Mouse (Mus musculus): ENCODE measurements around the gene 1700029I15Rik.

1700029I15Rik gene

DNA sequence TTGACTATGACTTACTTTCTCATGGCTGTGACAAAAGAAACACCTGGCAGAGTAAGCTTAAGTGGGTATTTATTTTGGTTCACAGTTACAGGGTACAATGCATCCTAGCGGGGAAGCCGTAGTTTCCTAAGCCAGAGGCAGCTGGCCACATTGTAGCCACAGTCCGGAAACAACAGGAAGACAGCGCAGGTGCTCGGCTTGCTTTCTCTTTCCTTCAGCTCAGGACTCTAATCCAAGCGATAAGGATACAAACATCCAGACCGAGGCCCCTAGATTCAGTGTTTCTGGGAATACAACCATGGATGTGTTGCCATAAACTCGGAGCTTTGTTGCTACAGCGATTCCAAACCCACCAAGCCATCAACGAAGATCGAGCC, 8.9 kb upstream of the 1700029I15Rik start:
- DNase-seq (ENCODE audit: low spot score in 2 of 2) = no peak

DNA sequence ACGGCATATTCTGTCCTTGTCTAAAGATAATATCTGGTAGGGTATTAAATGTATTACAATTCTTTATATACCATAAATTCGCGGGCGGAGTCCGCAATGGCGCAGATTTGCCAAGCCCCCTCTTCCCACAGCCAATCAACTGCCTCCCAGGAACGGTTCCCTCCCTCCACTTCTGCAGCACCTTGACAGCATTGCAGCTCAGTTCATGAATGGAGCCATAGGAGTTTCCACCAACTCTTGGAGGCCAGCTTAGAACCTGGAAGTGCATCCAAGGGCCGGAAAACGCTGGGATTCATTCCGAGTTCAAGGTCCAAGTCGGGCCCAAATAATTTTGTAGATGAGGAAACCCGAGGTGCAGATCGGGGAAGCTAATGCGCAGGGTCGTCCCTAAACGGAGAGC, 7.8 kb upstream of the 1700029I15Rik start, which contains the start of the genes Pex16 and Large2:
Gene Pex16, plus strand, starts transcription at position 163 of the 400 bp plus-strand sequence.
Gene Large2, minus strand, starts transcription at position 356 of the 400 bp plus-strand sequence.
- peak in 1 of 2 experiments; percentile 44 for DNase-seq (ENCODE audit: low spot score in 2 of 2)

DNA sequence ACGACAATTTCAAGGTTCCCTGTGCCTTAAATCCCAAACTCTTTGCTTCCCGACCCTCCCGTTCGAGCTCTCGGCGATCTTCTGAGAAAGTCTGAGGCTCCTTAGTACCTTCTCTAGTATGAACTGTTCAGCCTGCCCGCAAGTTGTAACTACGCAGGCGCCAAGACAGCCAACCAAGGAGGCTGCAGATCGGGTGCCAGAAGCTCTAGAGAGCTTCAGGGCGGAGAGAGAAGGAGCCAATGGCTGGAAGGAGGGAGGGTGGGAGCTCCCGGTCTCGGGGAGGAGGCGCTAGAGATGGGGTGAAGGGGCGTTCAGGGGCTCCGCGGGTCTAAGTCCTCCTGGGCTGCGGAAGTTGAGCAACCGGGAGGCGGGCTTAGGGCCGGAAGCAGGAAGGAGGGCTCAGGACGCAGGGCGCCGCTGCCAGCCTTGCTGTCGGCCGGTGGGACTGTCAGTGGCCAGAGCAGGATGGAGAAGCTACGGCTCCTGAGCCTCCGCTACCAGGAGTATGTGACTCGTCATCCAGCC, 7.2 kb upstream of the 1700029I15Rik start:
- DNase-seq (ENCODE audit: low spot score in 2 of 2) = peak; percentile 91 to 94

DNA sequence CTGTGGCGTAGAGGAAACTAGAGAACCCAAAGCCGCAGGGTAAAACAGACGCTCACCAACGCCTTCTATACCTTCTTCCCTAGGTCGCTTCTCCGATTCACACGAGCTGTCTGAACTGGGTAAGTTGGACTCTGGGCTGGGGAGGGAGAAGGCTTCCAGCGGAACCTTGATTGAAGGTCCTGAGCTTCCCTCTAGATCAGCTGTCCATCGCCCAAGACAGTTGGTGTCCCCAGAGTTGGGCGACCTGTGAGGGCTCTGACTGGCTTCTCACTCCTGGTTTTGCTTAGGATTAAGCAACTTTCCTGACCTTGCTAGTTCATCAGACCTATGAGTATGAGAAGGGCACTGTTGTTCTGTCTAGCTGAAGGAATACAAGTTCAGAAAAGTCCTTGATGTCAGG, 6.5 kb upstream of the 1700029I15Rik start:
- DNase-seq (ENCODE audit: low spot score in 2 of 2) = no peak

DNA sequence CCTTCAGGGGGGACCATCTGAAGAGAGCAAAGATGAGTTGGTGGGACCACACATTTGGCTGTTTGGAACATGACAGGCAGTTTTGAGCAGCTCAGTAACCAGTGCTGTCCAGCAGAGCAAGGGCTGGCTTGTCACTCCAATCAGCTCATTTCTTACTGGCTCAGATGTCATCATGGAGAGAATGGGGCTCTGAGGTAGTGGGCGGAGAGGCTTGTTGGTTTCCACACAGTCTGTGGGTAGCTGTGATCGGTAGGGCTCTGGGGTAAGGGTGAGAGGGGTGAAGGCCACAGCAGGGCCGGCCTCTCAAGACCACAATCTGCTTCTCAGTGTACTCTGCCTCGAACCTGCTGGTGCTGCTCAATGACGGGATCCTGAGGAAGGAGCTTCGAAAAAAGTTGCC, 6.0 kb upstream of the 1700029I15Rik start:
- no peak for DNase-seq (ENCODE audit: low spot score in 2 of 2)

DNA sequence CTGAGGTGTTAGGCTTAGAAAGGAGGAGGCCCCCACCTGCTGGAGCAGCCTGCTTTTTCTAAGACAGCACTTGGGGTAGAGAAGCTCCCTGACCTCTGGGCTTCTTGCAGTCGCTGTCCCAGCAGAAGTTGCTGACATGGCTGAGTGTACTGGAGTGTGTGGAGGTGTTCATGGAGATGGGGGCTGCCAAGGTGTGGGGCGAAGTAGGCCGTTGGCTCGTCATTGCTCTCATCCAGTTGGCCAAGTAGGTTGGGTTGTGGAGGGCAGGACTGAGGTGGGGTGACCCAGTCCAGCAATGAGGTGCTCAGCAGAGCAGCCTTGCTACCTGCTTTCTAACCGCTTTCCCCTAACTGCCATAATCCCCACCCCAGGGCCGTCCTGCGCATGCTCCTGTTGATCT, 5.0 kb upstream of the 1700029I15Rik start:
- DNase-seq (ENCODE audit: low spot score in 2 of 2) = no peak

DNA sequence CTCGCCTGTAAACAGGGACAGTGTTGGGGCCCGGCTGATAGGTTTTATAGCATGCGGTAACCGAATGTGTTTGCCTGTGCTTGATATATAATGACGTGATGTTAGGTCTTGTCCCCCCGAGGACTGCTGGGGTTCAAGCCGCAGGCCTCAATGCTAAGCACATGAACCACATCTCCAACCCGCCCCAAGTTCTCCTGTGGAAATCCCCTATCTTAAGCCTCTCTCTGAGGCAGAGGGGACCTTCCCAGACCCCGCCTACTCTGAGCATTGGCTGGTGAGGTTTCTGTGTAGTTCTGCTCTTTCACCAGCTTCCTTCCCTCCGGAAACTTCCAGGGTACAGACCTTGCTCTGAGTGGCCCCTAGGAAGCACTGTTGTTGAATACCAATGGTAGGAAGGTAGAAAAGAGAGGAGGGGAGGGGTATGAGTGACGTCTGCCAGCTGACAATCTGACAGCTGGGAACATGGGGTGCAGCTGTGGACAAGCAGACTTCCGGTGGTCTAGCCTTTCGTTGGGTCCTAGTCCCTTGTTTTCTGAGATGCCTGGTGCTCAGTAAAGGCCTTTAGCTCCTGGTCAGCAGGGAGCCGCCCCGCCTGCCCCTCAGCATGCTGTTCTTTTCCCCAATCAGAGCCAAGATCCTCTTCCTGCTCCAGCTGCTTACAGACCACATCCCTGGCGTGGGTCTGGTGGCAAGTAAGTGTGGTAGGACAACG, 2.4 kb upstream of the 1700029I15Rik start:
- no peak for DNase-seq (ENCODE audit: low spot score in 2 of 2)

DNA sequence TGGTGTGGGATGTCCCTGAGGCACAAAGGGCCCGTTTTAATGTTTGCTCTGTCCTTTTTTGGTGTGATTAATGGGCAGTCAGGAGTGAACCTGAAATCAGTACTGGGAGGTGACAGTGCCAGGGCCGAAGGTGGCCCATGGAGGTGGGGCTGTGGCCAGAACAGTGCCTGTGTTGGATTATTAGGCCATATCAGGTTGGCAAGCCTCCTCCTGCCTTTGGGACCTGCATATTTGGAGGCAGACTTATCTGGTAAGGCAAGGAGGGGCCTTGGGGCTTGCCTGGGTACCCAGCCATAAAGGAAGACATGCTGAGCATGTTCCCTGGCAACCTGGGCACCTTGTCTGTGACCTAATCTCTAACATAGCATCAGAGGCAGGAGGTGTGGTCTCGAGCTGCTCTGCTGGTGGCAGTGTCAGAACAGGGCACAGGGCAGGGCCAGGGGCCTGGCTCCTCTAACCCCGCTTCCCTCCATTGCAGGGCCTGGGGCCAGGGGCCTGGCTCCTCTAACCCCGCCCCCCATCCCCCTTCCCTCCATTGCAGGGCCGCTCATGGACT, 1.8 kb upstream of the 1700029I15Rik start:
- no peak for DNase-seq (ENCODE audit: low spot score in 2 of 2)

DNA sequence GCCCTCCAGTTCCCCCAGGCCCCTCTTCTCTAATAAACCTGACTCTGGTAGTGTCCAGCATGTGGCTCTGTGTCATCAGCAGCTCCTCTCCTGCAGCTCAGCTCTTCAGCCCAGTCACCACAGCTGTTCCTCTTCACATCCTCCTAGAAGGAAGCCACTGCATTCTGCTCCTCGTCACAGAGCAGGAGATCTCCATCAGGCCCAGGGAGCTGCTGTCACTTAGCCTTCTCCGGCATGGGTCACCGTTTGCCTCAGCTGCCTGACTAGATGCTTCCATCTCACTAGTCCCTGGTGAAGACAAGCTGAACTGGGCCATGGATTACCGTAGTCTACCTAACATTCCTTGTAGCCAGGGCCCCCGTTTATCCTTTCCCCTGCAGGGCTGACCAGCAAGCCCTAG, 1.2 kb upstream of the 1700029I15Rik start:
- no peak for DNase-seq (ENCODE audit: low spot score in 2 of 2)

DNA sequence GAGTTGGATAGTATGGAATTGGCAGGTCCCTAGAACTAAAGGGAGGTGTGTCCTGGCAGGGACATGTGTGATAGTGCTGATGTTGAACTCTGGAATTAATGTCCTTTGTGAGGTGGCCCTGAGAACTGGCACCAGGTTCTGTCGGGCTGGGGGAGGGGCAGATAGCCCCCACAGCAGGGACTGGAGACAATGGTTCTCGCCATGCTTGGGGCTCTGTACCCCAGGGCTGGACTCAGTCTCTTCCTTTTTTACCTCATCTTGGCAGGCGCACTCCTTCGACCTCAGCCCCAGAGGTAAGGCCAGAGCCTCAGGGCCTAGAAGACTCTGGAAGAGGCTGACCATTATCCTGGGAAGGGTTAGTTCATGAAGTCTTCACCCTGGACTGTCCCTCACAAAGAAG, 421 bp downstream of the 1700029I15Rik start:
- no peak for DNase-seq (ENCODE audit: low spot score in 2 of 2)

DNA sequence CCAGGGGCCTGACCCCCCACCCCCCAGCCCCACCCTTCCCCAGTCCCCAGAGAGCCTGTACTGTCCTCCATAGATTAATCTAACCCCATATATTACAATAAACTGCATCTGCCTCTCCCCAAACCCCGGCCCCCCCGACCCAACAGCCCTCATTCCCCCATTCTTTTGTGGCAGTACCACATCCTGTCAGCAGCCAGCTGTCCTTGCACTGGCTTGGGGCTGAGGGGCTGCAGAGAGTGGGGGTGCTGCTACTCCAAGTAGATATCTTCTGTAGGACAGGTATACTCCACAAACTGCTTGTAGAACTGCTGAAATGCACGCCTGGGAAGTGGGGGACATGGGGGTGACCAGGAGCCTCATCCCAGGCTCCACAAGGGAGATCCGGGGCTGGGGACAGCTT, 1.8 kb downstream of the 1700029I15Rik start:
- DNase-seq (ENCODE audit: low spot score in 2 of 2) = no peak

DNA sequence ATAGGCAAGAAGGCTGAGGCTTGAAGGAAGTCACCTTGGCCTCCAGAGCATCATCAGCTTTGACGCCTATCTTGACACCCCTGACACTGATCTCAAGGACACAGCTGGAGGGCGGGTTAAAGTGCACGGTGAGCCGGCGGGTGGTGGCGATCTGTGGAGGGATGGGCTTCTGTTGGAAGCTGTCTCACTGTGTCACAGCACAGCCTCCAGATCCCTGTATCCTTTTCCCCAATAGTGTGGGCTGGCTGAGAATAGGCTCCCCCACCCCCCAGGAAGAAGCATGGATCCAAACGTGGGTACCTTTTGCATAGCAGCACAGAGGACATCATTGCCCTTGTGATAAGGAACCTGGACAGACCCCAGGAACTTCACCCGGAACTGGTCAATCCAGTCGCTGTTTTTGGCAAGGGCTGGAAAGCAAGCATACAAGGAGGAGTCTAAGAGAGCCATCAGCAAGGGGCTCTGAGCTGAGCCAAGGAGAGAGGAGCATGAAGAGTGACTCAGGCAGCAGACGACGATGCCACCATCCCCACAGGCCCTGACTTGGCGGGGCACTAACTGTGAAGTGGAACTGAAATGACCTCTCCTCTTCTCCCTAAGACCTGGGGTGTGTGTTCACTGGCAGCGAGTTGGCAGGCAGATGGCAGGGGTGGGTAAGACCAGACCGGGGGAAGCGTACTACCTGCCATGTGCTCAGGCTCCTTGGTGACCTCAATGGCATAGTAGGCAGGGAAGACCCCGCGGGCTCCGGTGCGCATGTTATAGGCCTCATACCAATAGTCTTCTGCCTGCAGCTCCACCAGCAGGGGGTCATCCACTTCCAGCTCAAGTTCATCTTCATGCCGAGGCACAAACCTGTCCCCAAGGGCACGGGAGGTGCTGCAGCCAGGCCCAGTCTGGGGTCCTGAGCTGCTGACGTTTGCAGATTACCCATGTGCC, 3.0 kb downstream of the 1700029I15Rik start:
- no peak for DNase-seq (ENCODE audit: low spot score in 2 of 2)

DNA sequence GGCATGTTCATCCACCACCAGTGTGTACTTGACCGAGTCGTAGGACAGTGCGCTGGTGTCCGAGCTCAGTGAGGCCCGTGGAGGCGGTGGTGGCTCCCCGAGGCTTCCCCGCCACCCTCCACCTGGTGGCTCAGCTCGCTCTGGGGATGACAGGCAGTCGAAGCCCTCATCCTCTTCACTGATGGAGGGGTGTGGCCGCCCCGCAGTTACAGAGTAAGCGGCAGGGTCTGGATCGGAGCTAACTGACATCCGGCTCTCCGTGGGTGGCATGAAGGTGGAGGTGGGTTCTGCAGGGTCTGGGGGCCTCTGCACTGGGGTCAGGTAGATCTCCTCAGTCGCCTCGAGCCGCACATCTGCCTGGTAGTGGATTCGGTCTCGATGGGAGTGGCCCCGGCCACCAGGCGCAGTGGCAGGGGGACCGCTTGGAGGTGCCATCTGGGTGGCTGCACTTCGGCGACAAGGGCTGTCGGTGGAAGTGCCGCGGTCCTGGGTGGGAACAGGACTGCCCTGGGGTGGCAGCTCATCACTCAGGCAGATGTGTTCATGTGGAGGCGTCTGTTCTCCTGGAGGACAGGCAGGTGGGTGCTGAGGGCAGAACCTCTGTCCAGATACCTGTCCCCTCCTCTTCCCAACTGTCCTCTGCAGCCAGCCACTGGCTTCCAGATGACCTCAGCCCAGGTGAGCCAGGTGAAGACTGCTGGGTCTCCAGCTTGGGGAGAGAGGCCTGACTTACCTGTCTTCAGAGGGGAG, 4.7 kb downstream of the 1700029I15Rik start:
- DNase-seq (ENCODE audit: low spot score in 2 of 2) = no peak

DNA sequence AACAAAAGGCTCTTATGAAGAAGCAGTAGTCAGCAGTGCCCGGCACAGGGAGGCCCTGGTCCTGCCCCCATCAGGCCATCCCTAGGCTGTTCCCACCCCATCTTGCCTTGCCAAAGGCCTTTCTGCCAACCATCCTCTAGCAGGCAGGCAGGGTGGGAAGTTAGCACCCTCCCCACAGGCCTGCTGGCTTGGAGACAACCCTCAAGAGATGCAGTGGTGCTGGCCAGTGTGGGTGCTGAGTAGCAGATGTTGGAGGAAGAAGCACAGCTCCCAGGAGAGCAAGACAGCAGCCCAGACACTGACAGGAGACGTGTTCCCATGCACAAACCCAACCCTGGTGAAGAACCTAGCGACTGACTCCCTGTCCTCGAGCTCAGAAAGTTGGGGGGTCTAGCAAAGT, 5.3 kb downstream of the 1700029I15Rik start:
- no peak for DNase-seq (ENCODE audit: low spot score in 2 of 2)

DNA sequence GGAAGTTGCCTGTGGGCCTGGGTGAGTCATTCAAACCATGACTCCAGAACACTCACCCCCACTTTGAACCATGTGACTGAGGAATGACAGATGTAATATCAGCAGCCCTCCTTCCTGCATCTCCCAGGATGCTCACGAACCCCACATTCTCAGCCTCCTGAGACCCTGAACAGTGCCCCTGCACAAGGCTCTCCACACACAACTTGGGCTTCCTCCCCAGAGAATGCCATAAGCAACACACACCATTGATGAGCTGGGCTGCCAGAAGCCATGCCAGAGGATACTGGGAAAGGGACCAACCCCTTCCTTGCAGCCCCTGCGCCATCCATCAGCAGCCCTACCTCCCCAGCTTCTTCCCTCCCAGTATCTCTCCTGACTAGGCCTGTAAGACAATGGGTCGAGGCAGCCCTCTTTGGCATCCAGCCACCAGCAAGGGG, 5.8 kb downstream of the 1700029I15Rik start:
- DNase-seq (ENCODE audit: low spot score in 2 of 2) = no peak

DNA sequence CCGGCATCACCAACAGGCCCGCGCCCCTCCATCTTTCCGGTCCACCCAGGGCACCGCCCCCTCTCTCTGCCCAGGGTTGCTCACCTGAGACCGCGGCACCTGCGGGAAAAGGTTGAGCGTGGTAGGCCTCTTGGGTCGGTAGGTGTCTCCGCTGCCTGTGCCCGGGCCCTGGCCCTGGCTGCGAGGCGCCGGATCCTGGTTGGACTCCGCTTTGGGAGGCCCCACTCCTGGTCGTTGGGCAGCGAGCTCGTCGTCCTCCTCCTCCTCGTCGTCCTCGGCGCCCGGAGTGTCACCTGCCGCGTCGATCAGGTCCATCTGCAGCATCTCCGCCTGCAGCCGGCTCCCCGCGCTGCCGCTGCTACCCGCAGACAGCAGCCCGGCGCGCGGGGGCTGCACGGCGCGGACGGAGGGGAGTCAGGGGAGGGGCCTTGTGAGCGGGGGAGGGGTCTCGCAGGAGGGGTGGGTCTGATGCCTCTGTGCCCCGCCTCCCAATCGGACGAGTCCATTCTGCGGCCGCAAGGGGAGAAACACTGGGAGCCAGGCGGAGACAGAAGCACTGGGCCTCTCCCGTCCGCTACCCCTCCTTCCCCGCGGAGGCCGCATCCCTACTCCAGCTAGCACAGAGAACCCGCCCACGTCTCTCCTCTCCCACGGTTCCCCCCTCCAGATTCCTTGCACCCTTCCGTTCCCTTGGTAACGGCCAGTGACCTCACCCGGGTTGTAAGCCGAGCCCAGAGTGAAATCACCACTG, 6.7 kb downstream of the 1700029I15Rik start:
- peak in 1 of 2 experiments; percentile 32 for DNase-seq (ENCODE audit: low spot score in 2 of 2)

DNA sequence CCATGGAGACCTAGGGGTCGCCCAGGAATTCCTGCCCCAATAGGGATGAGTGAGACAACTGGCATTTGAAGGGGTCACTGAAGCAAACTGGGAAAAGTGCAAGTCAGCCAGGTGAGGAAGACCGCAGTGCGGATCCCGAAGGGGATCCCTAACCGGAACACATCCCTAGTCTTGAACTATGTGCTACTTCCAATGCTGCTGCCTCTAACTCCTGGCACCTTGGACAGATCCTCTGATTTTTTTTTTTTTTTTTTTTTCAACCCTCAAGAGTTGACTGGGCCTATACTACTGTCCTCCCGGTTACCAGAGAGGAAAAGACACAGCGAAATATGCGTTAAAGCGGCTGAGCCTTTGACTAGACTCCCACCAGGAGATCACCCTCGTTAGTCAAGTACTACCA, 7.3 kb downstream of the 1700029I15Rik start:
- no peak for DNase-seq (ENCODE audit: low spot score in 2 of 2)

DNA sequence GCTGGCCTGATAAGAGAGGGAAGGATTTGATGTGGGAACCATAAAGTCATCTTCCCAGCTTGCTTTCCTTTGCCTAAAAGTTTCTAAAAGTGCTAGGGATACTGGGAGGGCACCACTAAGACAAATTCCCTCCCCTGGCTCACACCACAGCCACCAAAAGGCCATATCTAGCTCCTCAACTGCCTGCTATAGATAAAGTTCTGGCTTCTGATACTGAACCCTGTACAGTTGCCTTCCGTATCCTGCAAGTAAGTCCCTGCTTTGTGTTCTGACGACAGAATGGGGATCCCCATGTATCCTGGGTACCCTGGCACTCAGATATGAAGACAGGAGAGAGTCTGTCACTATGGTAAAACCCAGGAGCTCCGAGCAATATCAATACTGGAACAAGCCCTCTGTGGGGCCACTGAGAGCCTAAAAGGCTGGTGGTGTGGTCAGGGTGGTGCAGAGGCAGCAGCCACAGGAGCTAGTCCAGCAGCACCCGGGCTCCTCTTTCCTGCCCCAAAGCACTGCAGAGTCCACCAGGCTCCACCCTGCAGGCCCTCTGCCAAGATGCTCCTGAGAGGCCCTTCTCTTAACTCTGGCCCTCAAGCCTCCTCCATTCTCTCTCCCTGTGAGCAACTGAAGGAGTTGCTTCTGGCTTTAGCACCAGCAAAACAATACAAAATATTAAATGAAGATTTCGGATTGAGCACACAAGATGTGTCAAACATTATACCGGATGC, 8.0 kb downstream of the 1700029I15Rik start:
- no peak for DNase-seq (ENCODE audit: low spot score in 2 of 2)

DNA sequence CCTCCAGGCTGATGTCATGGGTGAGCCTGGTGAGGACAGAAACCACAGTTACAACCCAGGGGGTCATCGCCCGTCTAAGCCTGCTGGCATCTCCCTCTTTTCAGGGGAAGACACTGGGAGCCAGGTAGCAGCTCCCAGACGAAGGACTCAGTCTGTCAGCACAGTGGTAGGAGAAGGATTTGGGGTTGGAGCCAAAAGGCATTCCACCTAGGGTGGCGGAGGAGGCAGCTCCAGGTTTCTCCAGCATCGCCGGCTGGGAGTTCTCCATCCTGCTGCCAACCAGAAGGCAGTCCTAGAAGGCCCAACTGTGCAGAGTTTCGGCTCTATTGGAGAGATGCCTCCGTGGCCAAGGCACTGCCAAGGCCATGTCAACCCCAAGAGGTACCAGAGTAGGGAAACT, 8.8 kb downstream of the 1700029I15Rik start:
- no peak for DNase-seq (ENCODE audit: low spot score in 2 of 2)

DNA sequence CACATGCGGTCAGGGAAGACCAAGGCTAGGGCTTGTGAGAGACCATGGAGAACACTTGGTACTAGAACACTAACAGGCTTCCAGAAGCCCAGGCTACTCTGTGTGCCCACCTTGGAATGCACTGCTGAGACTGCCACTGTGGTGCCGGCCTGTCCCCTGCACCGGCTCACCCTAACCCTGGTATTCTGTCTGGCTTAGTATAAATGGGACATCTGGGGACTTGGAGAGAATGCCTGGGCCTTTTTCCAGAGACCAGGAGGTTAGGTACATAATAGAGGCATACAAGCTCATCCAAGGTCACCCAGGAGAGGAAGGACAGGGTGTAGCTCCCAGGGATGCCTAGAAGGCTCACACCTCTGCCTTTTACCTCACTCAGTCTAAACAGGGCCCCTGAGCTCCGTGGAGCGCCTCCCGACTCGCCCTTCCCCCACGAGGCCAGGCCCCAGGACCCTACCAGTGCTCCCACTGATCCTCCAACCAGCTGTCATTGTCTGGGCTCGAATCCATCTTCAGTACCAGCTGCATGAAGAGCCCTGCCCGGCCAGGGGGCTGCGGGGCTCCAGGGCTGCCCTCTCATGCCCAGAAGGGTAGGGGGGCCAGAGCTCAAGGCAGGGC, 9.5 kb downstream of the 1700029I15Rik start:
- DNase-seq (ENCODE audit: low spot score in 2 of 2) = no peak
